Mouse (Mus musculus): ENCODE measurements at regions not wholly inside any gene's neighbourhood (a gene's known extent, or its start where the extent isn't known, plus 50 kb on each side); places are given as distances from the start of the nearest gene placed in this dataset.

DNA sequence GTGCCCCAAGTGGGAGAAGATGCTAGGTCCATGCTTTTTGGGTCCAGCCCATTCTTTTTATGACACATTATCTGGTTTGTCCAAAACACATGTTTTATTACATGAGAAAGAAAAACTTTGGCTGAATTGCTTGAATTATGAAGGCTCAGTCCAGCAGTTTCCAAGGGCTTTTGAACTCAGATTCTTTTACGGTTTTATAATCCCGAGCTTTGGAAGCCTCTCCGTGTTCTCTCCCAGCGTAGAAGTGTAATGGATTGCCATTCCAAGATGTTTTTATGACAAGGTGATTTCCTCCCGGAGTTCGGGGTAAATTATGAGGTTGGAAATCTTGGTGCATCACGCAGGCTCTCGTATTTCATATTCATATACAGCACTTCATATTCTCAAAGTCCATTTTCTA lies 479.6 kb upstream of the Mgmt start:
- TF ChIP-seq TAL1 (IDR thresholded peaks at IDR 0.05; ENCODE audit: low read length) (no peak), GATA1 (IDR thresholded peaks at IDR 0.05; ENCODE audit: low read length) (no peak)
